Mouse (Mus musculus) ES-E14 (cell line): ENCODE data around the gene Rtraf. TPM values are rescaled to one million over a fixed set of nuclear protein-coding genes. Genes with fewer than 3 reads are reported as not detected.

Experiments
- DNase-seq: peaks from one replicate; pipeline ENCODE4 v3.0.0-alpha.2; 2013; ENCODE audit warnings: low read depth, low spot score
- H3K27ac ChIP-seq: 2 replicates; pipeline ENCODE4 v1.5.1; 2012; ENCODE audit warnings: low read depth, mild to moderate bottlenecking, low read length, moderate library complexity, mixed read lengths; ENCODE audit not compliant: poor library complexity, insufficient read depth, severe bottlenecking
- H3K36me3 ChIP-seq: 2 replicates; pipeline ENCODE4 v1.6.1; 2012; ENCODE audit warnings: mild to moderate bottlenecking, low read length, moderate library complexity, mixed read lengths; ENCODE audit not compliant: control insufficient read depth, poor library complexity, insufficient read depth, severe bottlenecking
- H3K4me1 ChIP-seq, 2 experiments: fragments of 150-350 bp in 1 of 2; sonication (generic) in 1 of 2; 2 replicates each; pipeline ENCODE4 v1.6.1; 2012; ENCODE audit warnings: low read length in 2 of 2, mild to moderate bottlenecking in 1 of 2, mixed read lengths in 1 of 2; ENCODE audit not compliant: control insufficient read depth in 2 of 2, insufficient read depth in 2 of 2, poor library complexity in 1 of 2
- H3K4me3 ChIP-seq, 2 experiments: fragments of 150-350 bp in 1 of 2; sonication (generic) in 1 of 2; 2 replicates each; pipeline ENCODE4 v1.5.1; 2012; ENCODE audit warnings: low read length in 2 of 2, low read depth in 1 of 2, mild to moderate bottlenecking in 1 of 2, mixed read lengths in 1 of 2; ENCODE audit not compliant: insufficient read depth in 1 of 2, poor library complexity in 1 of 2, severe bottlenecking in 1 of 2
- H3K9ac ChIP-seq: 2 replicates; pipeline ENCODE4 v1.6.1; 2012; ENCODE audit warnings: low read depth, mild to moderate bottlenecking, low read length, mixed read lengths; ENCODE audit not compliant: poor library complexity, insufficient read depth, severe bottlenecking
- H3K9me3 ChIP-seq: fragments of 150-350 bp; sonication (generic); 2 replicates; pipeline ENCODE4 v1.6.1; 2012; ENCODE audit warnings: low read depth, mild to moderate bottlenecking, low read length; ENCODE audit not compliant: control insufficient read depth, insufficient read depth
- CHD2 ChIP-seq: IDR thresholded peaks from 2 replicates; pipeline ENCODE4 v1.6.1; 2014; ENCODE audit warnings: mild to moderate bottlenecking, low read depth, low read length, inconsistent platforms
- HCFC1 ChIP-seq: IDR thresholded peaks from 2 replicates; pipeline ENCODE4 v1.6.1; 2012; ENCODE audit warnings: low read length, inconsistent platforms, borderline replicate concordance; ENCODE audit not compliant: insufficient read depth
- MAFK ChIP-seq: IDR thresholded peaks from 2 replicates; pipeline ENCODE4 v1.6.1; 2014; ENCODE audit warnings: mild to moderate bottlenecking, low read depth, low read length, inconsistent platforms; ENCODE audit not compliant: insufficient read depth
- ZC3H11A ChIP-seq: IDR thresholded peaks from 2 replicates; pipeline ENCODE4 v1.6.1; 2012; ENCODE audit warnings: low read depth, mild to moderate bottlenecking, inconsistent platforms, low read length, borderline replicate concordance
- ZNF384 ChIP-seq: IDR thresholded peaks from 2 replicates; pipeline ENCODE4 v1.6.1; 2012; ENCODE audit warnings: low read depth, low read length, inconsistent platforms
- in situ Hi-C, 2 experiments: fragments of 600-800 bp; cut with MboI; formaldehyde crosslinking; loops; one replicate each; pipeline ENCODE4 v1.15.1; 2025; ENCODE audit warnings: low sequenced_read_pairs in 2 of 2, inconsistent platforms in 1 of 2; ENCODE audit not compliant: unreplicated experiment in 2 of 2
- total RNA-seq: library from RNA; depleted of rRNA; stranded (reverse); fragments of 300-350 nt; gene quantifications from 2 replicates; pipeline ENCODE4 v1.2.3, GENCODE M21; 2012

The Rtraf gene
- total RNA-seq, 1 experiment: 118 TPM

DNA sequence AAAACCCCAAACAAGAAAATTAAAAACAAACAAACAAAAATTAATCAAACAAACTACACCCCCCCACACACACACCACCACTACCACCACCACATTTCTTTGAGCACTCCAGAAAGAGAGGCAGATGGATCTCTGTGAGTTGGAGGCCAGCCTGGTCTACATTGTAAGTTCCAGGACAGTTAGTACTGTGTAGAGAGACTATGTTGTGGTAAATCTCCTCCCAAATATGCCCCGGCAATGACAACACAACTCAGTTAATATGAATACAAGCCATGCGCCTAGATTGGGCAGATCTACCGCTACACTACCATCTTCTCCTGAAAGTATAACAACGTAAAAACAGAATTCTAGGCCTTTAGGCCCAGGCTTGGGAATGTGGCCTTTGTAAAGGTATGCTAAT, 36.7 kb upstream of the Rtraf start:
- Histone ChIP-seq H3K9ac (peak overlapping the region; percentile 69; the same call in 1 of the 2 replicates), H3K27ac (peak overlapping the region; percentile 98), H3K4me3 (peak overlapping the region in 1 of 2 experiments; percentile 45; a peak in 2 of 4 replicates), H3K36me3 (no peaks in the 10 kb centered on the region; the same call in none of the 2 replicates), H3K4me1 (peaks cover 16 to 17% of the 10 kb centered on the region in 2 experiments), H3K9me3 (no peaks in the 10 kb centered on the region)
- DNase-seq: no peak
- TF ChIP-seq CHD2 (no peak), ZNF384 (no peak), HCFC1 (no peak)
- in situ Hi-C loops: no loop called here

GRCm38 (mm10) chr14:19858808-19859776, 35.5 kb upstream of the Rtraf start:
- H3K9me3 ChIP-seq: no peaks in the 10 kb centered on the region
- H3K9ac ChIP-seq: peak overlapping the region; percentile 64; the same call in 1 of the 2 replicates
- H3K4me1 ChIP-seq: peaks cover 16 to 17% of the 10 kb centered on the region in 2 experiments
- no peak overlapping the region for H3K4me3 ChIP-seq
- no peak for DNase-seq
- in situ Hi-C loops: no loop called here
- no peaks in the 10 kb centered on the region; the same call in none of the 2 replicates for H3K36me3 ChIP-seq
- peak overlapping the region; percentile 85 for H3K27ac ChIP-seq
- TF ChIP-seq HCFC1: no peak
- no peak for TF ChIP-seq ZC3H11A

- in situ Hi-C loops: no loop called here
- Histone ChIP-seq H3K4me1 (peaks cover 17 to 18% of the 10 kb centered on the region in 2 experiments), H3K36me3 (no peaks in the 10 kb centered on the region; the same call in none of the 2 replicates), H3K9ac (no peak overlapping the region; the same call in 1 of the 2 replicates), H3K4me3 (no peak overlapping the region), H3K27ac (peak overlapping the region; percentile 78), H3K9me3 (no peaks in the 10 kb centered on the region)
- DNase-seq: no peak
- no peak for TF ChIP-seq ZC3H11A
- TF ChIP-seq ZNF384: no peak
- no peak for TF ChIP-seq CHD2
- TF ChIP-seq MAFK: no peak
- TF ChIP-seq HCFC1: no peak
Measured at GRCm38 (mm10) chr14:19858279-19858678, 34.7 kb upstream of the Rtraf start.

GRCm38 (mm10) chr14:19853471-19853870, 29.8 kb upstream of the Rtraf start:
- Histone ChIP-seq H3K9me3 (no peaks in the 10 kb centered on the region), H3K4me3 (no peak overlapping the region), H3K27ac (peak overlapping the region; percentile 76; the same call in 1 of the 2 replicates), H3K4me1 (peaks cover 5 to 9% of the 10 kb centered on the region in 2 experiments; a peak in 3 of 4 replicates), H3K9ac (no peak overlapping the region), H3K36me3 (no peaks in the 10 kb centered on the region; the same call in 1 of the 2 replicates)
- DNase-seq: no peak
- in situ Hi-C loops: no loop called here
- TF ChIP-seq ZC3H11A: no peak
- no peak for TF ChIP-seq CHD2
- TF ChIP-seq ZNF384: no peak
- TF ChIP-seq HCFC1: no peak
- no peak for TF ChIP-seq MAFK
